Comparison of ENCODE assay signal across 12 mouse cellular contexts in genomic region chr5:122070963-122071800, GRCm38 (mm10). TPM values are rescaled to one million over a fixed set of nuclear protein-coding genes. Genes with fewer than 3 reads are reported as not detected.
DNase-seq lines count a peak whose midpoint lies in the region; ATAC-seq and TF ChIP-seq lines count a peak whose summit lies in the region.
"Had no signal": no experiment of that assay in that cellular context is flagged by ENCODE, and none has a peak within 500 bp of the region (broad histone marks: within the 10 kb centered on the region; RNA-seq: fewer than 3 reads in every experiment).

No protein-coding gene starts in this region.

- no peaks in the 10 kb centered on the region for H3K27me3 ChIP-seq in liver, adult 2 months (ENCODE audit: control insufficient read depth, insufficient read depth, low read length)
- no peaks in the 10 kb centered on the region for H3K27me3 ChIP-seq in liver, embryonic 11.5 days (replicated peaks; ENCODE audit: control insufficient read depth, insufficient read depth, low read length)
- 0 out of 2 replicates have a peak, but pooled peaks cover 2% of the 10 kb centered on the region for H3K27me3 ChIP-seq in limb, embryonic 15.5 days

- H3K4me2 ChIP-seq in liver, embryonic 11.5 days, result no peak overlapping the region
- H3K4me2 ChIP-seq in limb, embryonic 15.5 days, result no peak overlapping the region

- H3K4me1 ChIP-seq in liver, adult 2 months (ENCODE audit: control insufficient read depth, insufficient read depth, low read length), result no peaks in the 10 kb centered on the region
- H3K4me1 ChIP-seq in liver, embryonic 11.5 days (replicated peaks; ENCODE audit: control insufficient read depth, insufficient read depth, low read length), result no peaks in the 10 kb centered on the region
- no peaks in the 10 kb centered on the region for H3K4me1 ChIP-seq in limb, embryonic 15.5 days

- ATAC-seq in liver, embryonic 11.5 days (replicated peaks; ENCODE audit: low FRiP score), result no peak
- ATAC-seq in limb, embryonic 15.5 days (ENCODE audit: insufficient number of reproducible peaks, low FRiP score, low TSS enrichment, low read depth), result 0 out of 2 replicates have a peak, but pooled peaks have one; percentile 31
- ATAC-seq: forebrain, embryonic 14.5 days; hindbrain, postnatal 0 days had no signal

- H3K9me3 ChIP-seq in liver, embryonic 11.5 days (ENCODE audit: control insufficient read depth, low read length), result no peaks in the 10 kb centered on the region
- no peaks in the 10 kb centered on the region for H3K9me3 ChIP-seq in limb, embryonic 15.5 days

- H3K4me3 ChIP-seq in liver, adult 2 months (ENCODE audit: insufficient read depth, low read depth, low read length), result no peak overlapping the region
- no peak overlapping the region for H3K4me3 ChIP-seq in liver, embryonic 11.5 days (ENCODE audit: low read depth, low read length)
- H3K4me3 ChIP-seq in limb, embryonic 15.5 days, result no peak overlapping the region

- 0 out of 2 replicates have a peak overlapping the region, but pooled peaks have one; percentile 6 for H3K27ac ChIP-seq in liver, adult 2 months (replicated peaks; ENCODE audit: insufficient read depth, low read depth, low read length)
- no peak overlapping the region for H3K27ac ChIP-seq in liver, embryonic 11.5 days (ENCODE audit: low read depth, low read length)
- peak overlapping the region; percentile 38; the same call in 1 of the 2 replicates for H3K27ac ChIP-seq in limb, embryonic 15.5 days
- H3K27ac ChIP-seq: hindbrain, postnatal 0 days had no signal

- H3K79me2 ChIP-seq in liver, adult 2 months (ENCODE audit: control insufficient read depth, insufficient read depth, low read length), result no peaks in the 10 kb centered on the region

- no peaks in the 10 kb centered on the region for H3K36me3 ChIP-seq in liver, adult 2 months (ENCODE audit: control insufficient read depth, insufficient read depth, low read length)
- no peaks in the 10 kb centered on the region for H3K36me3 ChIP-seq in liver, embryonic 11.5 days (ENCODE audit: control insufficient read depth, insufficient read depth, low read length)
- no peaks in the 10 kb centered on the region for H3K36me3 ChIP-seq in limb, embryonic 15.5 days

- DNase-seq in adrenal gland, adult (ENCODE audit: inconsistent age in 2 of 2, low spot score in 1 of 2), result peak; percentile 72 to 80
- DNase-seq in adrenal gland, adult 18-20 months (ENCODE audit: low spot score in 2 of 2), result no peak
- no peak for DNase-seq in liver, adult 2 months (ENCODE audit: extremely low read depth, low read depth, low spot score)
- no peak for DNase-seq in liver, embryonic 11.5 days (ENCODE audit: low spot score)
- peak; percentile 58 to 70 for DNase-seq in heart, adult 9 months (ENCODE audit: low spot score in 2 of 2)
- DNase-seq in spleen, adult 18-20 months, result no peak
- DNase-seq in embryo, embryonic 10.5 days (ENCODE audit: low spot score), result no peak
- DNase-seq: lung, postnatal 10 days had no signal

- no peak for TF ChIP-seq CTCF in liver, adult 2 months (IDR thresholded peaks at IDR 0.05; ENCODE audit: low read depth, low read length)

- WGBS in liver, adult 2 months, result 82% methylated on average over 16 of the region's 16 CpGs
- 75% methylated on average over 16 of the region's 16 CpGs for WGBS in liver, embryonic 11.5 days
- WGBS in limb, embryonic 15.5 days, result 75% methylated on average over 16 of the region's 16 CpGs

- TF ChIP-seq POLR2A in liver, adult 2 months (IDR thresholded peaks at IDR 0.05; ENCODE audit: extremely low read depth, insufficient read depth, low read length), result no peak

- no peak overlapping the region for H3K9ac ChIP-seq in liver, adult 2 months (ENCODE audit: low read depth, low read length)
- no peak overlapping the region for H3K9ac ChIP-seq in liver, embryonic 11.5 days (ENCODE audit: low read depth, low read length)
- H3K9ac ChIP-seq in limb, embryonic 15.5 days, result no peak overlapping the region

RNA-seq across cellular contexts. Expression of gene Cux2, which starts 21.3 kb away (rescaled TPM):
- total RNA-seq in adrenal gland, adult 18-20 months (2021), result 10 to 100 TPM; 11.4 to 15.0 TPM
- total RNA-seq in liver, adult 2 months (2014; rRNA removed), result 4.1 and 5.9 TPM in 2 replicates
- 11.6 and 19.5 TPM in 2 replicates for polyA plus RNA-seq in liver, adult 2 months (2012; rRNA removed)
- polyA plus RNA-seq in liver, embryonic 11.5 days (2014; fragmentation: Nextera tagmentation; extraction: Ambion mirVana), result 4.9 and 5.2 TPM in 2 replicates
- 2.0 and 2.5 TPM in 2 replicates for polyA plus RNA-seq in limb, embryonic 15.5 days (2015; fragmentation: Nextera tagmentation; extraction: Ambion mirVana)

RNA-seq across cellular contexts. Expression of gene Myl2, which starts 29.6 kb away (rescaled TPM):
- total RNA-seq in adrenal gland, adult 18-20 months (2021), result not detected
- total RNA-seq in liver, adult 2 months (2014; rRNA removed), result 0.74 and 3.9 TPM in 2 replicates
- not detected in 2 replicates for polyA plus RNA-seq in liver, adult 2 months (2012; rRNA removed)
- polyA plus RNA-seq in liver, embryonic 11.5 days (2014; fragmentation: Nextera tagmentation; extraction: Ambion mirVana), result 9.9 and 20.9 TPM in 2 replicates
- 6.5 and 27.8 TPM in 2 replicates for polyA plus RNA-seq in limb, embryonic 15.5 days (2015; fragmentation: Nextera tagmentation; extraction: Ambion mirVana)
- total RNA-seq: hindbrain, postnatal 0 days; left cerebral cortex, postnatal 25 days had no signal

Comparison
In these comparisons a context has a peak if more than half of its experiments do, and no peak if none do; other contexts are left out.
1. DNase-seq: peak in adrenal gland, adult (2 of 2) and heart, adult 9 months (2 of 2); none in adrenal gland, adult 18-20 months (0 of 2), liver, adult 2 months (single experiment), liver, embryonic 11.5 days (single experiment), spleen, adult 18-20 months (0 of 2) and embryo, embryonic 10.5 days (single experiment).